Mouse (Mus musculus) retina, postnatal 7 days (tissue): ENCODE data around the gene Serpind1.

ENCODE experiments used
- DNase-seq: peaks from one replicate; pipeline ENCODE4 v3.0.0-alpha.2; 2012; ENCODE audit warnings: low read depth, low spot score

Serpind1 gene

DNA sequence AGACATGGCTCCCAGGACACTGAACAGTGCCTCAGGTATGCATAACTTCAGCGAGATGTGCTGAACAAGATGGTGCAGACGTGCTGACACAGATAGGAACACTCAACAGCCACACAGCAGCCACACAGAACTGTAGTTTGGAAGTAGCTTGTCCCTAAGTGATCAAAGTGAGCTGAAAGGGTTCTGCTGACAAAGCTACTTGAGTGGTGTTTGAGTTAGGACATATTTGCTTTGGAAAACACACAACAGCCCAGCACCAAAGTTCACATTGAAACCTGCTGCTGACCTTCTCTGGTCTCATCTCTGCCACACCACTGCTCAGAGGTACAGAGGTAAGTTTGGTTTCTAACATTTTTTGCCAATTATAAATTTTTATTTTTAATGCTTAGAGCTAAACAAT, at the start of gene Serpind1:
Serpind1 (plus strand) TSS at position 256 of the 400 bp plus-strand sequence.
- no peak for DNase-seq

DNA sequence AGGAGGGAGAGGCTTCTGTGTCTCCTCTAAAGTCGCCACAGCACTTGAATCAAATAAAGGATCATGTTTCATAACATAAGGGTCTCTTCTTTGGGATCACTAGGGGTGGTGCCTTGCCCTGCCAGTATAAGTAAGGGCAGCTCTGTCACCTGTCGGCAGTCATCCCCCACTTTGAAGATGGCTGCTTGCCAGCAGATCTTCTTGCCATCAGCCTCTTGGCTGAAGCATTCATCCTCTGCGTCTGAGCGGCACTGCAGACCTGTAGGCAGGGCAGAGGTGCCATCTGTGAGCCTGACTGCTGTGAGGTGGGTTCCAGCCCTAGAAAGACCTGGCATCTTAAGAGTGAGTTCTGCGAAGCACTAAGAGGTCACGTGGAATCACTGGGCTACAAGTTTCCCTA, 48.0 kb upstream of the Serpind1 start:
- no peak for DNase-seq

DNA sequence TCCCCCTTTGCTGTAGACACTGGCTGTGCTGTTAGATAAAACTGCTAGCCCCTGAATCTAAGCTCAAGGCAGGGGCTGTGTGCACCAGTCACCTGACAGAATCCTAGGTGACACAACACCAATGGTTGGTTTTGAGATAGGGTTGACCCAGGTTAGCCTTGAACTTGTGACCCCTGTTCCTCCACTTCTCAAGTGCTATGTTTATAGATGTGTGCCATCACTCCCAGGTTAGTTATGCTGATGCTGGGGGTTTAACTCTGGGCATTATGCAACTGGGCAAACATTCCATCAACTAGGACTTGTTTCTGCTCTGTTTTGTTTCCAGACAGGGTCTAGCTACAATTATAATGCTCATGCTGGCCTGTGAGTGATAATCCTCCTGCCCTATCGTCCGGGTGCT, 44.1 kb upstream of the Serpind1 start:
- DNase-seq, result no peak

DNA sequence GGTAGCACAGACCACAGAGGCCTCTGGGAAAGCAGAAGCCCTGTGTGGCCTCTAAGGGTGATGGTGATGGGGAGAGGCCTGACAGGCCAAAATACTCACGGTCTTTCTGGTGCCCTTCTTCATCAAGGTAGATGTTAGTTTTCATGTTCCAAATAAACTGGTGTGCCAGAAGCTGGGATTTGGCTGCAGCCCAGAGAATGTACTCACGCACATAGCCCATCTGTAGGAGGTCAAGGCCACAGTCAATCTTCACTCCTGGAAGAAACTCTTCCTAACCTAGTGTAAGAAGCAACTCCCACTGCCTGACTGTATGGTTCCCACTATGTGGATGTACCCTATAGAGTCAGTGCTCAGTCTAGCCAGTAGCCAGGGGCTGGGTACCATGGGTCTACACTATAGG, 40.2 kb upstream of the Serpind1 start:
- no peak for DNase-seq

DNA sequence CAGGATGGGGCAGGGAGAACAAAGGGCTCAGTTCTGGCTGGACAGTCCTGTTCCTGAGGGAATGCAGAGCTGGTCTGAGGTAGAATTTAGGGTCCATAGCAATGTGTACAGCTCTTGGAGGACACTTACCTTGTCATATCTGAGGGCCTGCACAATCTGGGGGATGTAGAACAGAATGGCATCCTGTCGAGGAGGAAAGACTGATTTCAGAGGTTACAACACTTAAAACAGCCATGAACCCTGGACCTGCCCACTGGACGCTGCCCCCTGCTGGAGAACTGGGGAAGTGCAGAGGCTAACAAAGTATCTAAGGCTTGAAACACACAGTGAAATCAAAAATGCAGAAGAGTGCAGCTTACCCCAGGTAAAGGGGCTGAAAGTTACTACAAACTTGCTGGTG, 38.4 kb upstream of the Serpind1 start:
- DNase-seq, result peak; percentile 47

DNA sequence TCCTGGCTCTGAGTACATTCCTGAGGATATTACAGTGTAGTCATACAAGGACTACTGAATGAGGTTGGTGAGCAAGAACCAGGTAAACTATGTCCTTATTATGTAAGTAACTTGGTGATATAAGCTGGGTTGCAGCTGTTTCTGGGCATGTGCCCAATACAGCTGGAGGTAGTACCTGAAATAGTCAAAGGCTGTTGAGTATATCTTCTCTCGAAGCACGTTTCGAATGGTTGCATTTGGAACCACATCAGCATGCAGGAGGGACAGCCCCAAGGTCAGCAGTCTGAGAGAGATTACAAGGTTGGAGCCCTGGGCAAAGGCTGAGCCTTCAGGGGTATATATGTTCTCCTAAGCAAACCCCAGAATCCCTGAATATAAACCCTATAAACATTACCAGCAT, 30.4 kb upstream of the Serpind1 start:
- DNase-seq, result no peak

DNA sequence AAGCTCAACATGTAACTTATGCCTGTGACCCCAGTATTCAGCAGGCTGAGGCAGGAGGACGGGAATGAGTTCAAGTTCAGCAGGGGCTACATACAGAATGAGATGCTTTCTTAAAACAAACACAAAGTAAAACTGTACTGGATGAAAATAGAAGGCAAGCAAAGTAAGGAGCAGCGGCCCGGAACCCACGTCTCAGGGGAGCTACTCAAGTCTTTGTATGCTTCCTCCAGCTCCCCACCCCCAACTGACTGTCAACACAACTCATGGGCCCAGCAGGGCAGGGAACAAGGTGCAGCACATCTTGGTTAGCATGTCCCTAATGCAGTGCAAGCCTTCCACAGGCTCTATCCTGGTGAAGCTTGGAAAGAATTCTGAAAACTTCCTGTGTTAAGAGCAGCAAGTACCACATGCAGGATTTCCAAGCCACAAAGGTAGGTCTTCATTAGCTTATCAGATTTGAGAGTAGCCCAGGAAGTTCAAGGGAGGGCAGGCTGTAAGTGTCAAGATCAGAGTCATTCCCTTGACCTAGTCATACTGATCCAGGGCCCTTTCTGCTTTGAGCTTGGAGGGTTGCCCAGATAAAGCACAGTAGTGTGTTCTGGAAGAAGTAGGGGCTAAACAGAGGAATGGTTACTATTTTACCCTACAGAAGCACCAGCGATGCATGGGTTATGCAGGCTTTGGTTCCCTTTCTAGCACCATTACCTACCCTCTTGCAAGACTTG, 27.5 kb upstream of the Serpind1 start:
- no peak for DNase-seq

DNA sequence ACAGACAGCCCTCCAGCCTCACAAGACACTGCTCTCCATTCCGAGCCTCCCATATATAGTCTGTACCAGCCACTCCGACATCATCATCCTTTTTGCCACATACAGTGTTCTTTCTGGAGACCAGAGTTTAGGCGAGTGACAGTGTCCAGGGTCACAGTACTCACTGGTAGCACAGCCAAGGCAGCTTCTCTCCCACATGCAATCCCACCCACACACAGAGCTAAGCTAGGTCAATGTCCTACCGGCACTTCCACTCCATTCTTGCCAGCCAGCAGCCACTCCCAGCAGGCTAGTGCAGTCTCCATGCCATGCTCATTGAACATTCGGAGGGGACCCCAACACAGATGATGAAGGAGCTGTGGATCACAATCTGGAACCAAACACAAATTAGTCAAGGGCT, 23.7 kb upstream of the Serpind1 start:
- no peak for DNase-seq

DNA sequence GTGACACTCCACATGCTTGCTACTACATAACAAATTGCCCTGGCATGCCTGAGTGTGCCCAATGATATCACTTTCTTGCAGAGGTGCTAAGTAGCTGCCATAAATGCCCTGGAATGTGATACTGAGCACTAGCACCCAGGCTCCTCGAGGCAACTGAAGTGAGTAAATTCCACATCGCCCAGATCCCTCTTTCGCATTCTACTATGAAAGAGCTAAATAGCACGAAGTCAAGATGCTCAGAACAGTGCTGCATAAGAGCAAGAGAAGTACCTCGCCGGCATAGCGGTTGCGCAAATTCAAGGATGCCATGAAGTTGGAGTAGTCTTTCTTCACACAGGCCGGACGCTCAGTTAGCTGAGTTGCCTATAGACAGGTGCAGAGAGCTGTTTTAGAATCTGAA, 22.1 kb upstream of the Serpind1 start:
- DNase-seq, result no peak

DNA sequence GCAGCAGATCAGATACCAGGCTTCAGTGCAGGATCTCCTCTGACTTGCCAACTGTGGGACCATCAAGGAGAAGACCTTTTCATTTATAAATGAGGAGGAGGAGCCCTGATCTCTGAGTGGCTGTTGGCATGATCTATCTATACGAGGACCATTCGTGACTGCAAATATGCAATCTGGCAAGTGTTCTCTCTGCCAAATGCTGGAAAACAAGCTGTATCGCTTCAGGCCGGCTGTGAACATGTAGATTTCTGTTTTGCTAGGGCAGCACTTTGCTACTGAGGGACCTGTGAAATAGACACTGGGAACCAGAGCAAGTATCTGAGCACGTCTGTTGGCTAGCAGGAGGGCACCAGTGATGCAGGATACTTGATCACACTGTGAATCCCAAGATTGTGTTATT, 18.6 kb upstream of the Serpind1 start:
- DNase-seq, result no peak

DNA sequence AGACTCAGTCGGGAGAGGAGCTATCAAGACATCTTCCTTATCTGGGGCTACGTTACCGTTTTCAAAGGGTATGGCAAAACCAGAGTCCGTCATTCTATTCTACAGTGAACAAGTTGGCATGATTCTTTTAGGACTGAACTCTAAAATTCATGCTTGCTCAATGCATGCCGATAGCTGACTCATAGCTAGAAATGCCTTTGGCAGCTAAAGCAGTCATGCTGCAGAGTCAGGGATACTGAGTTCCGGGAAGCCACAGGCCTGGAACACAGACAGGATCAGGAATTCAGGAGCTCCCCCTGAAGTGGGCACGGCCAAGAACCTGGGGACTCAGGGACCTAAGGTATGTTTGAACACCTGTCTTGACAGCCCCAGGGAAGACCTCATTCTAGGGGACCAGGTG, 14.6 kb upstream of the Serpind1 start:
- DNase-seq, result no peak

DNA sequence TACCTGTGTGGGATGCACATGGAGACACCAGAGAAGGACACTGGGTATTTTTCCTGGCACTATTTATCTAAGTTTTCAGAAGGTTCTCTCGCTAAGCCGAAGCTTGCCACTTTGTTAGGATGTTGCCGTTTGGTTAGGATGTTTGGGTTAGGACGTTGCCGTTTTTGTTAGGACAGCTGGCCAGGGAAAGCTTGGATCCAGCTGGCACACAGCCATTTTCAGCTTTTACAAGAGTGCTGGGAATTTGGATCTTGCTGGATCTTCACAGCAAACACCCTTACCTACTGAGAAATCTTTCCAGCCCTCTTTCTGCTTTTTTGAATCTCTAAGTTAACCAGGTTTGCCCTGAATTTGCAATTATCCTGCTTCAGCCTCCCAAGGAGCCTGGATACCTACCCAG, 9.7 kb upstream of the Serpind1 start:
- DNase-seq, result no peak

DNA sequence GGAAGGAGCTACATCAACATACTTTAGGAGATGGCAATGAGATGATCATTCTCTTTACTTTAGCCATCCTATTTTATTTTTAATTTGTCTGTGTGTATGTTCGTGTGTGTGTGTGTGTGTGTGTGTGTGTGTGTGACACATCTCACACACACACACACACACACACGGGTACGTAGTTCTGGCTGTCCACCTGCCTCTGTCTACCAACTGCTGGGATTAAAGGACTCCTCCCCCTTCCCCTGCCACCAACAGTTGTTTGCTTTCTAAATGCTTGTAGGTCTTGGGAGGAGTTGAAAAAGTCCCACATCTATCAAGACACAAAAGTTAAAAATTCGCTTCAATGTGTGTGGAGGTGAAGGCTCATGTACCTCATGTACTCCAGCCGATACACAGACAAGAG, 6.4 kb upstream of the Serpind1 start:
- DNase-seq, result no peak

DNA sequence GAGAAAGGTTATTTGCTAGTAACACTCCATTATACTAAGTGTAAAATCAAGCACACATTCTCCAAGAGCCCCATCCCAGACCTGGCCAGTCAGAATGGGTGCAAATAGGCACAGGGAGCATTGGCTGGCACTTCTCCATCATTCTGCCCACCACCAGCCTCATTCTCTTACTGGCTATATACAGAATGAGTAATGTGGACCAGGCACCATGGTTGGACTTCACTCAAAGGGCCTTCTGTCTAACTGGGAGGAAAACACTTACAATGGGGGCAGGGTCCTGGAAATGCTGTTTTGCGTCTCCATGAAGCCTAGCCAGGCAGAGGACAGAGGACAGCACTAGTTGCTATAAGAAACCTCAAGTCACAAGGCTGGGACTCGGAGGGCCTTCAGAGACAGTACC, 5.1 kb upstream of the Serpind1 start:
- DNase-seq, result no peak

DNA sequence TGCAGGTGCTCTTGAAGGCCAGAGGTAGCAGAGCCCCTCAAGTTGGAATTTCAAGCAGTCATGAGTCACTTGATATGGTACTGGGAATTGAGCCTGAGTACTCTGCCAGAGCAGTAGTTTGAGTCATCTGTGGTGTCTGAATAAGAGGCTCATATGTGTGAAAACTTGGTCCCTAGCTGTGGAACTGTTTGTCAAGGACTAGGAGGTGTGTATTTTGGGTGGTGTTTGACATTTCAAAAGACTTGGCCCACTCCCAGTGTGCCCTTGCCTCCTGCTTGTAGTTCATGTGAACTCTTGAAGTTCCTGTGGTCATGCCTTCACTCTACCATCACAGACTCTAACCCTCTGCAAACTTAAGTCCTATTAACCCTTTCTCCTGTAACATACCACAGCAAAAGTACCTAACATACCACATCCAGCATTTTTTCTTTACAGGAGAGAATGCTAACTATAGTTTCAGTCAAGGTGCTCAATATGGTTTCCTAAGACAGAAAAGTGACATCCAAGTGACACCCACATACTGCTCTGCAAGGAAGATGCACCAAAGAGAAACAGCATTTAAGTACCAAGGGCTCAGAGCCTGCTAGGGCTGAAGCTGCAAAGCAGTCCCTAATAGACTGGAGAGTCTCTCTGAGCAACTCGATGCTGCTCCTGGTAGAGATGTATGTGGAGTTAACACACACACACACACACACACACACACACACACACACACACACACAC, 1.2 kb upstream of the Serpind1 start:
- no peak for DNase-seq

DNA sequence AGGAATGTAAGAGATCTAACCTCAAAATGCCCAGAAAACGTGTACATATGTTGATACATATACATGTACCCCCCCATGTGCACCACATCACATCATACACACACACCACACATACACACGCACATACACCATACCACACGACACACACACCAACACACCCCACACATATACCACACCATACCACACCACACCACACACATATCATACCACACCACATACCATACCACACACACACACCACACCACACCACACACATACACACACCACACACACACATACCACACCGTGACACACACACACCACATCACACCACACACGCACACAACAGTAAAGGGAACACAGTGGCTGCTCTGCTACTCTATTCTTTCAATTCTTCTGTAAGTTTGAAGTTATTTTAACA, 684 bp downstream of the Serpind1 start:
- no peak for DNase-seq

DNA sequence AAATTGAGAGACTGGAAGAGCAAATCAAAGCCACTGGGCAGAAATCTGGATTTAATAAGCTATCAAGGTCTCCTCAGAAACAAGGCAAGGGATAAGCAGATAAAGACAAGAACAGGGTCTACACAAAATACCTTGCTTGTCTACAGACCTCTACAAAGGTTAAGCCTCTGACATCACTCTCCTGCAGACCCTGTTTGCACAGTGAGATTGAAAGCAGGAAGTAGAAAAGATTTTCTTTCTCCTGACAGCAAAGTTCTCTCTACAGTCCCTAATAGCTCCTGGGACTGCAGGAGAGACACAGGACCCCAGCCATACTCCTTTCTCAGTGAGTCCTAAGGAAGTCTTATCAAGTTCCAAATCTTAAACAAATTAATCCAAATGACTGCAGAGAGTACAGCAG, 3.4 kb downstream of the Serpind1 start:
- DNase-seq, result no peak

DNA sequence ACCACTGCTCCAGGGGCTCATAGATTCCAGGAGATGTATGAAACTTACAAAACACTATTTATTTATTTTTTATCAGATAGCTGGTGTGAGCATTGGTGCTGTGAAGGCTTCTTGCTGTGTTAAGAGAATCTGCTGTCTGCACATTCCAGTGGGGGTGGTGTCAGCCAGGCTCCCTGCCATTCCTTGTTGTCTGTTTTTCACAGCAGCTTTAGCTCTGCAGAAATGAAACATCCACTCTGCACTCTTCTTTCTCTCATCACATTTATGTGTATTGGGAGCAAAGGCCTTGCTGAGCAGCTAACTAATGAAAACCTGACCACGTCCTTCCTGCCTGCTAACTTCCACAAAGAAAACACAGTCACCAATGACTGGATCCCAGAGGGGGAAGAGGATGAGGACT, 4.9 kb downstream of the Serpind1 start:
- no peak for DNase-seq

DNA sequence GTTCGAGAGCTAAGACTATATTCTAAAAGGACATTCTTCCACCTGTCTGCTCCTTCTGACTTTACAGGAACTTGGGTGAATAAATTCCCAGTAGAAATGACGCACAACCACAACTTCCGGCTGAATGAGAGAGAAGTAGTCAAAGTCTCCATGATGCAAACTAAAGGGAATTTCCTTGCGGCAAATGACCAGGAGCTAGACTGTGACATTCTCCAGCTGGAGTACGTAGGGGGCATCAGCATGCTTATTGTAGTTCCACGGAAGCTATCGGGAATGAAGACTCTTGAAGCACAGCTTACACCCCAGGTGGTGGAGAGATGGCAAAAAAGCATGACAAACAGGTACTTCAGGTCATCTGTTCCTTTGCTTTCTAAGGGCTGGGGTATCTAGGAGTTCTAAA, 8.5 kb downstream of the Serpind1 start:
- DNase-seq, result no peak

DNA sequence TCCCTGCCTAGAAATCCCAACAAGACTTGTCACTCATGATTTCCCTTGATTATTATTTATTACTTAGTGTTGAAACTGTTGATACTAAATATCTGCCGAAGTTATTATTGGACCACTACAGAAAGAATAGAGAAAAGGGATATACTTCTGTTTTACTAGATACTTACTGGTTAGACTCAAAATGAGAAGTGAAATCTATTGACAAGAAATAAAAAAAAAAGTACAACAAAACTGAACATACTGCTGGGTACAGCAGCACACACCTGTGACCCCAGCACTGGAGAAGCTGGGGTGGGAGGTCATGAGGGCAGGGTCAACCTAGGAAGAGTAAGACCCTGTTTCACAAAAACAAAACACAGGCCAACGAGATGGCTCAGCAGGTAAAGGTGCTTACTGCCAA, 9.5 kb downstream of the Serpind1 start:
- DNase-seq, result no peak

DNA sequence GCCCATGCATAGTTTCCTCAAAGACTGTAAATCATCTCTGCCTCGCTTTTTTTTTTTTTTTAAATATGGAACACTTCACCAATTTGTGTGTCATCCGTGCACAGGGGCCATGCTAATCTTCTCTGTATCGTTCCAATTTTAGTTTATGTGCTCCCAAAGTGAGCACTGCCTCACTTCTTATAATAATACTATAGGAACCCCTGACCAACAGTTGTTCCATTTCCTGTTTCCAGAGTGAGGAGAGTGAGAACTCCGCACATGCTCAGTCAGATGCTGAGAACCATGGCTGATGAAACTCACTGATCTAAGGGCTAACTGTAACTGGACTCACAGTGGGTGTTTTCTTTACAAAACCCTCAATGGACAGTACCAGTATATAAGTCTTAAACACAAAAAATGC, 10.7 kb downstream of the Serpind1 start:
- DNase-seq, result no peak

DNA sequence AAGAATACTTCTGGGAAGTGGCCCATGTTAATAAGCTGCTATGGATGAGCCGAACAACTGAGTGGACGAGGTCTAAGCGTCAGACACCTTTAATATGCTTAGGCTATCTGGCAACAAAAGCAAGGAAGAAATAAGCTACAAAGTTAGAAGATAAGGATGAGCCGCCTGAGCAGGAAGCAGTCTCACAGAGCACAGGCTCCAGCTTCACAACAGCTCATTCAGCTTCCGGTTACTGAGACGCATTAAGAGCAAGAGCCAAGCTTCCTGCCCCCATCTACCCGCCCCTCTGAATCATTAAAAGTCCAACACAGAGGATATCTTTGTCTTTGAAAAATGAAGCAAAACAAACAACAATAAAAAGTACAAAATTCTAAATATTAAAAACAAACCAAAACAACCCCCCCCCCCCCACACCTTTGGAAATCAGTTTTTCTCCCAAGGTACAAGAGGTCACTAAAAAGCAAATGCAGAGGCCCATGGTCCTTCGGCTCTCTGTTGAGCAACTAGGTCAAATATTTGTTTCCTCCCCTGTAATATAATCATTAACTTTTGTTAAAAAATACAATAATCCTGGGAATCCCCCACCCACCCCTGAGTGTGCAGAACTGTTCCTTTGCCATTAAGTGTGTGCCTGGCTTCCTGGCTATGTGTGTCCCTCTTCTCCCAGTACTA, 14.1 kb downstream of the Serpind1 start:
- DNase-seq, result no peak

DNA sequence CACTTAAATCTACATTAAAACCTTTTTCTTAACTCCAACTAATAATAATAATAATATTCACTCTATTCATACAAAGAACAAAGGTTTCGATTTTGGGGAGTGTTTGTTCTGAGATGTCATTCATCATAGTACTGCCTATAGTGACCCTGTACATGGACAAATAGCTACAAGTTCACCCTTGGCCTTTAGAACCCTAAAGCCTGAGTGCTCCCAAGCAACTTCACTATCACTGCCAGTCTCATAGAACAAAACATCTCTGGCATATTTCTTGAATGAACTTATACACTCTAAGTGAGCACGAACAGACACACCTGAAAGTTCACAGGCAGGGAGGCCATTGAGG, 14.6 kb downstream of the Serpind1 start:
- DNase-seq, result no peak
